Mouse (Mus musculus): ENCODE measurements around the gene Rsc1a1. TPM values are rescaled to one million over a fixed set of nuclear protein-coding genes. Genes with fewer than 3 reads are reported as not detected.
A peak's percentile ranks its signal among the peaks of the same experiment; 100 is the strongest.

Gene Rsc1a1
- total RNA-seq, 1 experiment, result 13.3 TPM

GRCm38 (mm10) chr4:141647187-141647586, 38.2 kb downstream of the Rsc1a1 start:
- in situ Hi-C loops (cut with MboI; ENCODE audit: low sequenced_read_pairs in 2 of 2, unreplicated experiment in 2 of 2), result no loop called here
- Histone ChIP-seq H3K9me3 (ENCODE audit: control insufficient read depth, insufficient read depth, low read depth, low read length) (no peaks in the 10 kb centered on the region), H3K9ac (ENCODE audit: insufficient read depth, low read depth, low read length, poor library complexity, severe bottlenecking) (no peak overlapping the region), H3K4me3 (ENCODE audit: insufficient read depth in 1 of 2, low read depth in 1 of 2, low read length in 2 of 2, poor library complexity in 1 of 2, severe bottlenecking in 1 of 2) (no peak overlapping the region), H3K36me3 (ENCODE audit: control insufficient read depth, insufficient read depth, low read length, poor library complexity, severe bottlenecking) (no peaks in the 10 kb centered on the region), H3K27ac (ENCODE audit: insufficient read depth, low read depth, low read length, poor library complexity, severe bottlenecking) (no peak overlapping the region), H3K4me1 (ENCODE audit: control insufficient read depth in 2 of 2, insufficient read depth in 2 of 2, low read length in 2 of 2, poor library complexity in 1 of 2) (peaks cover 0 to 4% of the 10 kb centered on the region in 2 experiments; a peak in 1 of 4 replicates)
- TF ChIP-seq ZC3H11A (IDR thresholded peaks at IDR 0.05; ENCODE audit: borderline replicate concordance, low read depth, low read length) (no peak), ZNF384 (IDR thresholded peaks at IDR 0.05; ENCODE audit: low read depth, low read length) (no peak), MAFK (IDR thresholded peaks at IDR 0.05; ENCODE audit: insufficient read depth, low read depth, low read length) (no peak), CHD2 (IDR thresholded peaks at IDR 0.05; ENCODE audit: low read depth, low read length) (no peak), HCFC1 (IDR thresholded peaks at IDR 0.05; ENCODE audit: borderline replicate concordance, insufficient read depth, low read length) (no peak)
- DNase-seq (ENCODE audit: low read depth, low spot score), result no peak

- peaks cover 0 to 8% of the 10 kb centered on the region in 2 experiments; a peak in 1 of 4 replicates for H3K4me1 ChIP-seq (ENCODE audit: control insufficient read depth in 2 of 2, insufficient read depth in 2 of 2, low read length in 2 of 2, poor library complexity in 1 of 2)
- no peak for DNase-seq (ENCODE audit: low read depth, low spot score)
- H3K9me3 ChIP-seq (ENCODE audit: control insufficient read depth, insufficient read depth, low read depth, low read length), result no peaks in the 10 kb centered on the region
- no peak overlapping the region for H3K27ac ChIP-seq (ENCODE audit: insufficient read depth, low read depth, low read length, poor library complexity, severe bottlenecking)
- TF ChIP-seq MAFK (IDR thresholded peaks at IDR 0.05; ENCODE audit: insufficient read depth, low read depth, low read length) (no peak), ZNF384 (IDR thresholded peaks at IDR 0.05; ENCODE audit: low read depth, low read length) (no peak), HCFC1 (IDR thresholded peaks at IDR 0.05; ENCODE audit: borderline replicate concordance, insufficient read depth, low read length) (no peak), ZC3H11A (IDR thresholded peaks at IDR 0.05; ENCODE audit: borderline replicate concordance, low read depth, low read length) (no peak)
- H3K36me3 ChIP-seq (ENCODE audit: control insufficient read depth, insufficient read depth, low read length, poor library complexity, severe bottlenecking), result no peaks in the 10 kb centered on the region; the same call in 1 of the 2 replicates
- no peak overlapping the region for H3K4me3 ChIP-seq (ENCODE audit: insufficient read depth in 1 of 2, low read depth in 1 of 2, low read length in 2 of 2, poor library complexity in 1 of 2, severe bottlenecking in 1 of 2)
- in situ Hi-C loops (cut with MboI; ENCODE audit: low sequenced_read_pairs in 2 of 2, unreplicated experiment in 2 of 2), result no loop called here
- no peak overlapping the region for H3K9ac ChIP-seq (ENCODE audit: insufficient read depth, low read depth, low read length, poor library complexity, severe bottlenecking)
Measured at GRCm38 (mm10) chr4:141645988-141646387, 39.4 kb downstream of the Rsc1a1 start.

GRCm38 (mm10) chr4:141643118-141643855, 42.1 kb downstream of the Rsc1a1 start:
- Histone ChIP-seq H3K36me3 (ENCODE audit: control insufficient read depth, insufficient read depth, low read length, poor library complexity, severe bottlenecking) (no peaks in the 10 kb centered on the region; the same call in 1 of the 2 replicates), H3K4me3 (ENCODE audit: insufficient read depth in 1 of 2, low read depth in 1 of 2, low read length in 2 of 2, poor library complexity in 1 of 2, severe bottlenecking in 1 of 2) (no peak overlapping the region), H3K27ac (ENCODE audit: insufficient read depth, low read depth, low read length, poor library complexity, severe bottlenecking) (no peak overlapping the region), H3K4me1 (ENCODE audit: control insufficient read depth in 2 of 2, insufficient read depth in 2 of 2, low read length in 2 of 2, poor library complexity in 1 of 2) (peaks cover 0 to 9% of the 10 kb centered on the region in 2 experiments; a peak in 1 of 4 replicates), H3K9ac (ENCODE audit: insufficient read depth, low read depth, low read length, poor library complexity, severe bottlenecking) (no peak overlapping the region), H3K9me3 (ENCODE audit: control insufficient read depth, insufficient read depth, low read depth, low read length) (no peaks in the 10 kb centered on the region)
- in situ Hi-C loops (cut with MboI; ENCODE audit: low sequenced_read_pairs in 2 of 2, unreplicated experiment in 2 of 2), result no loop called here
- TF ChIP-seq HCFC1 (IDR thresholded peaks at IDR 0.05; ENCODE audit: borderline replicate concordance, insufficient read depth, low read length) (no peak), ZC3H11A (IDR thresholded peaks at IDR 0.05; ENCODE audit: borderline replicate concordance, low read depth, low read length) (no peak), CHD2 (IDR thresholded peaks at IDR 0.05; ENCODE audit: low read depth, low read length) (no peak), MAFK (IDR thresholded peaks at IDR 0.05; ENCODE audit: insufficient read depth, low read depth, low read length) (no peak), ZNF384 (IDR thresholded peaks at IDR 0.05; ENCODE audit: low read depth, low read length) (no peak)
- DNase-seq (ENCODE audit: low read depth, low spot score), result no peak

GRCm38 (mm10) chr4:141641961-141642811, 43.2 kb downstream of the Rsc1a1 start:
- in situ Hi-C loops (cut with MboI; ENCODE audit: low sequenced_read_pairs in 2 of 2, unreplicated experiment in 2 of 2), result no loop called here
- DNase-seq (ENCODE audit: low read depth, low spot score), result no peak
- H3K36me3 ChIP-seq (ENCODE audit: control insufficient read depth, insufficient read depth, low read length, poor library complexity, severe bottlenecking), result no peaks in the 10 kb centered on the region; the same call in 1 of the 2 replicates
- peaks cover 0 to 9% of the 10 kb centered on the region in 2 experiments; a peak in 1 of 4 replicates for H3K4me1 ChIP-seq (ENCODE audit: control insufficient read depth in 2 of 2, insufficient read depth in 2 of 2, low read length in 2 of 2, poor library complexity in 1 of 2)
- H3K9ac ChIP-seq (ENCODE audit: insufficient read depth, low read depth, low read length, poor library complexity, severe bottlenecking), result 0 out of 2 replicates have a peak overlapping the region, but pooled peaks have one; percentile 19
- no peak overlapping the region for H3K27ac ChIP-seq (ENCODE audit: insufficient read depth, low read depth, low read length, poor library complexity, severe bottlenecking)
- no peaks in the 10 kb centered on the region for H3K9me3 ChIP-seq (ENCODE audit: control insufficient read depth, insufficient read depth, low read depth, low read length)
- no peak for TF ChIP-seq ZC3H11A (IDR thresholded peaks at IDR 0.05; ENCODE audit: borderline replicate concordance, low read depth, low read length)
- no peak for TF ChIP-seq HCFC1 (IDR thresholded peaks at IDR 0.05; ENCODE audit: borderline replicate concordance, insufficient read depth, low read length)
- no peak for TF ChIP-seq ZNF384 (IDR thresholded peaks at IDR 0.05; ENCODE audit: low read depth, low read length)
- no peak for TF ChIP-seq MAFK (IDR thresholded peaks at IDR 0.05; ENCODE audit: insufficient read depth, low read depth, low read length)
- no peak for TF ChIP-seq CHD2 (IDR thresholded peaks at IDR 0.05; ENCODE audit: low read depth, low read length)
- peak overlapping the region; percentile 9 to 20; a peak in 1 of 4 replicates for H3K4me3 ChIP-seq (ENCODE audit: insufficient read depth in 1 of 2, low read depth in 1 of 2, low read length in 2 of 2, poor library complexity in 1 of 2, severe bottlenecking in 1 of 2)
